Mouse (Mus musculus) C2C12 (cell line): Measurements from ENCODE around the gene Zfp954.

Experiments used
- CEBPB ChIP-seq: IDR thresholded peaks from one replicate; pipeline ENCODE4 v1.6.1; 2011; ENCODE audit warnings: low read depth, mild to moderate bottlenecking, control low read depth, moderate library complexity
- CTCF ChIP-seq: IDR thresholded peaks from one replicate; pipeline ENCODE4 v1.5.1; 2011; ENCODE audit not compliant: control insufficient read depth, insufficient read depth, insufficient read length
- MYOD1 ChIP-seq: IDR thresholded peaks from one replicate; pipeline ENCODE4 v1.6.1; 2011; ENCODE audit warnings: low read depth; ENCODE audit not compliant: control insufficient read depth, insufficient read length

DNA sequence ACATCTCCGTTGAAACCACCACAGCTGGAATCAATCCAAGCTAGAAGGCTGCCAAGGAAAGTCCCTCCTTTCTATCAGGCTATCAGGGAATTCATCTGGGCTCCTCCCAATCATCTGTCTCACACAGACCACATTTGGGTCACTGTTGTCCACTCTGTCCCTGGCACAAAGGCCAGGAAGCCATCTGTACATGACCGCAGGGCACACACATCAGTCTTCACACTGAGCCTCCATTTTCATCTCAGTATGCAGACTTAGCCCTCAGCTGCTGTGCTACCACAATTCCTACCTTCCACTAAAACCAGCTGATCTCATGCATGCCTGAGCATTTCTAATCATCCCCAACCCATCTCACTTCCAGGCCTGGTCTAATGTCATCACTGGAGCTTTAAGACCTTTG, 2.8 kb downstream of the Zfp954 start:
- TF ChIP-seq CTCF: no peak
- no peak for TF ChIP-seq MYOD1
- TF ChIP-seq CEBPB: no peak
